Mouse (Mus musculus) embryo, embryonic 9.5 days (tissue): ENCODE results near the gene Dixdc1.

Experiments used
- DNase-seq: peaks from one replicate; pipeline ENCODE4 v3.0.0-alpha.2; 2017; ENCODE audit errors: extremely low spot score

Gene Dixdc1

DNA sequence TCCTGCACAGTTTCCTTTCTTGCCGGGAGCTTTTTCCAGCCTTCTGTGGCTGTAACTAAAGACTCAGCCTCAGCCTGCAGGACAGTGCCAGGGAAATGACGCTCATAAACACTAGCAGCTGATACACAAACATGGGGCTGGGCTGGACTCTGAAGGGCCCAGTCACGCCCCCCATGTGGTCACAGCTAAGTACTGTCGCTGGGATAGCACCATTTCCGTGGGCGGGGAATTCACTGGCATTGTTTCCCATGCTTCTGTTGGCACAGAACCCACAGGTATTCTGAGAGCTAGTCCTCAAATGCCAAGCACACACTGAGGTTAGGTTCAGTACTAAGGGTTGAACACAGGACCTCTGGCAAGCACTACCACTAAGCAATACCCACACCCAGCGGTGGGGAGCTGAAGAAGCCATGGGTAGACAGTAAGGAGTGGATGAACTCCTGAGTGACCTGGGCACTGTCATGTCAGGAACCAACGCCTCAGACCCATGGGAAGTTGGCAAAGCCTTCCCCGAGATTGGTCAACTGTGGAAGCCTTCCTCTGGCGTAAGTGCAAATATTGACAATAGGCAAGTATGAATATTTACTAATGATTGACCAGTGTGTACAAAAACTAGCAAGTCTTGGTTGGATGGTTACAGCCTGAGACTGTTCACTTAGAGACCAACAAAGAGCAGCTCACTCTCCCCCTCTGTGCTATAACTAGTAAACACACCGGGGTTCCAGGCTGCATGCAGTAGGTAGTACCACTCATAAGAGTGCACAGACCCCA is 38.2 kb downstream of the Dixdc1 start:
- DNase-seq, result no peak

DNA sequence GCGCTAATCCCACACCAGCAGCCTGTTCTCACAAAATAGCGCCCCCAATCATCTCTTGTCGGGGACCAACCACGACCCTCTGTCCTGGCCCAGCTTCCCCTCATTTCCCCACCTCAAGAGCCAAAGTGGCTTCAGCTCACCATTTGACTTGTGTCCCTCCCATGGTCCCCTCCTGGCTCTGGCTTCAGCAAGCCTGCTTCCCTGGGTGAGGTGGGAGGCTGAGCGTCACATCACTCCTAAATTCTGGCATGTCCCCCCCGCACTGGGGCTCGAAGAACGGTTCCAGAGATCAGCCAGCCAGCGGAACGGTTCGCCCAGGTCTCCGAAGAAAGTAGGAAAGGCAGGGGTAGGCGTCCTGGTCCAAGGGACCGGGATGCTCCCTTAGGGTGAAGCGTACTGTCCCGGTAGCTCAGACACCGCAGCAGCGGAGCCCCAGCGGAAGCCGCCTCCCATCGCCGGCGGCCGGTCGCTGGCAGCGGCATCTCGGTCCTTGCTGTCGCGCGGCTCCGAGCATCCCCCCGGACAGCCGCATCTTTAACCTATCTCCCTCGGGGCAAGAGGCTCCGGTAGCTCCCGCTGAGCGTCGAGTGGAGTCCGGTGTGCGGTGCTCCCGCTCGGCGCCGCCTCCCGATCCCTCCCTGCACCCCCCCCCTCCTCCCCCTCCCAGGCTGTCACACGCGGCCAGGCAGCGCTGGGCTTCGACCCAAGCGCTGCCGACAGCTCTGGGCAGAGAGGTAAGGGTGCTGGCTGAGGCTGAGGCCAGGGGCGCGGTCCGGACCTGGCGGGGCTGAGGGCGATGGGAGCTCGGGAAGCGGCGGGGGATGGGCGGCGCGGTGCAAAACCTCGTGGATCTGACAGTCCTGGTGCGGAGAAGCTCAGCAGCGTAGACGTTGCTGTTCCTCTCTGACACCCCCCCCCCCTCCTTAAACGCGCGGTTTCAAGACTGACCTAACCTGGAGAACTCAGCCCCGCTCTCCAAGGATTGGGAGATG is 40.6 kb downstream of the Dixdc1 start:
- peak; percentile 51 for DNase-seq

DNA sequence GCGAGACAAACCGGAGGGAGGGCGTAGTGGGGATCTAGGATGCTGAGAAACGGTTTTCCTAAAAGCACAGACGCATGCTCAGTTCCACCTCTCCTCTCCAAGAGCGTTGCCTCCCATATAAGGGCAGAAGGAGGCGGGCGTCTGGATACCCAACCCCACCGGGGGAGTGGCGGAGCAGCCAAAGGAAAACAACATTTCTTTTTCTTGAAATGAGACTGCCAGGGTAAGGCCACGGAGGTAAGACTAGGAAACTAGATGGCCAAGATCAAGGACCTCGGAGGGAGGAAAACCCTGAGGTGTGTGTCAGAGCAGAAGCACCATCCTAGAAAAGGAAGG is 41.6 kb downstream of the Dixdc1 start:
- DNase-seq, result peak; percentile 72

DNA sequence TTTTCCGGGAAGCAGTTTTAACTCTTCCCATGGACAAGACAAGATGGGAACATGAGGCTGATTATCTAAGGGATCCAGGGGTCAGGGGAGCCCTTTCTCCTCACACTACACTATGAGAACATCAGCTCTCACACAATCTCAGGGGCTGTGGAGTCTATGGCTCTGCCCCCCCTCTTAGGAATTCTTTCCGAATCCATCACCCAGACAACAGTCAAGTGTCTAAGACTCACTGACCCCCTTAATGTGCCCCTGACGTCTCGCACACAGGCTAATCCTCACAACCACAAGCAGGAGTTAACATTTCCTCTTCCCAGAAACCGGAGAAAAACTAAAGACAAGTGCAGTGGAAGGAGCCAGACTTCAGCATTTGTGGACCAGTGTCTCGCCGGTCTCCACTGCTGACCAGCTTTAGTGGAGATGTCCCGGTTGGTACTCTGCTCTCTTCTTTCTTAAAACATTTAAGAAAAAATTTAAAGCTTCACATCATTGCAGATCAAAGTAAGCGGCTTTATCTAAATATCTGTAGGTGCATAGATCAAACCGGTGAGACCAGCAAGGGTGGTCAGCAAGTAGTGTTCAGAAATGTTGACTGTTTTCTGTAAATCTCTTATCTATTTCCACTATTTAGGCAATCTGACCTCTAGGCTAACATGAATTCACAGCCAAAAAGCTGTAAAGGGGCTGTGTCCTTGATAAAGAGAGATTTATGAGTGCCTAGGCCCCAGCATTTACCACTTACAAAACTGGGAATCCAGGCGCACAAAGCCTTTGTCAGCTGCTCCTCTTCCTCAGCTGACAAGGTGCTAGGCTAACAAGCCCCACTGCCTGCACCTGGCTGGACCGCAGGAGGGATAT is 42.2 kb downstream of the Dixdc1 start:
- DNase-seq, result peak; percentile 30

DNA sequence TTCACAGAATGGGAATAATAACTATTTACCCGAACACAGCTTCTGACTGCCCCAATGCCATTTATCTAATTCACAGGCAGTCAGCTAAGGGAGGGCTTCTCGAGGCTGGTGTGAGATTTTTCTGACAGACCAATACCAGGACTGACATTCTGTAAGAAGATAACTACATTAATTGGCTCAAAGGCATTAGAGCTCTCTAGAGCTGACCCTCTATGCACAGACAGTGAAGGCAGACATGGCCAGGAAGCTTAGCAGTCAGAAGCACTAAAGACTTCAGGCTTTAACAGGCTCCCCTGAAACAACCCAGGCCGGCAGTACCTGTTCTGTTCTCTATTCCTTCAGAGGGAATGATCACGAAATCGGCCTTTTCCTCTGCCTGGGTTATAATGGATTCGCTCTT is 44.2 kb downstream of the Dixdc1 start:
- DNase-seq, result no peak

DNA sequence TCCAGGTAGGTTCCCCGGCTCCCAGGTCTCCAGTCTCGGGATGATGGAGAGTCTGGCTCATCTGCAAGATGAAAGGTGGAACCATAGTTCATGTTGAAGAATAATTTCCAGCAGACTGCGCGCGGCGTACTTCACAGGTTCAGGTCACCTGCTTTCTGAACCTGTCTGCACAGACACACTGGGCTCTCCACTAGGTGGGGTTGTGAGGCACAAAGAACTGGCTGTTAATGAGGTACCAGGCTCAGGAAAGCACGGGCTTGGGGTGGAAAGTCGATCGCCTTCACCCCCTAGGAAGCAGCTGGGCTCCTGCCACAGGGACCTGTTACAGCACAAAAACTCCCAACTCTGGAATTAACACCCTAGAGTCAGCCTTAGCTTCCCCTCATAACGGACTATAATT is 45.7 kb downstream of the Dixdc1 start:
- DNase-seq, result peak; percentile 47

DNA sequence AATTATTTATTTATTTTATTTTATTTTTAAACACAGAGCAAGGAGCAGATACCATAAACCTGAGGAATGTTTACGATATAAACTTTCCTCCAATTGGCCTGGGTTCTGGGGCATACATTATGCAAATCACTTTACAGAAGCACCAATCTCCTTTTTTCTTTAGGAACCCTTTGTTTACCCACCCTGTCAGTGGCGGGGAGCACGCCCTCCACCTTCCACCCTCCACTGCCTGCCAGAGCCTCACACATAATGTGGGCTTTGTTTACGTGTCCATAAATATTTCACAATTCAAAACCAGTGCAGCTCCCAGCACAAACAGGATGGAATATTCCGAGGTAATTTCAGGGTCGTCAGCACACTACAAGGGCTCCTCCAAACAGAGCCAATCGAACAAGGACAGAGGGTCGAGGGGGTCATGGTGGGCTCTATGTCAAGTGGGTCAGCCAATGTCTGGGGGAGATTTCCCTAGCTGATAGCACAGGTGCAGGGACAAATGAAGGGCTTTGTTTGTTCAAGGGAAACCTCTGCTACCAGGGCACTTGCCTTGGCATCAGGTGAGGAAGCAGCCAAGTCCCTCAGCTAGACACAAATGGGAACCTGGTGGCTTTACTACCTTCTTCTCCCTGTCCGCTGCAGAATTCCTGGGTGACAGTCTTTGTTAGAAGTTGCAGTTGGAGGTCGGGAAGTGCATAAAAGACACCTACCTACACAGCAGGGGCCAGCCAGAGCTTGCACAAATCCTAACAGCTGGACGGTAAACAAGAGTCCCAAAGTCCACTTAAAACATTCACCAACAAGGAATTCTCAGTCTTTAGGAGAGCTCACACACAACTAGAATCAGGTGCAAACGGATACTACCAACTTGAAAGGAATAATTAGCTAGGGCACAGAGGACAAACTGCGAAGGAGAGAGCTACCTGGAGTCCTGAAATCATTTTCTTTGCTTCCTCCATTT is 46.4 kb downstream of the Dixdc1 start:
- peak; percentile 19 for DNase-seq

DNA sequence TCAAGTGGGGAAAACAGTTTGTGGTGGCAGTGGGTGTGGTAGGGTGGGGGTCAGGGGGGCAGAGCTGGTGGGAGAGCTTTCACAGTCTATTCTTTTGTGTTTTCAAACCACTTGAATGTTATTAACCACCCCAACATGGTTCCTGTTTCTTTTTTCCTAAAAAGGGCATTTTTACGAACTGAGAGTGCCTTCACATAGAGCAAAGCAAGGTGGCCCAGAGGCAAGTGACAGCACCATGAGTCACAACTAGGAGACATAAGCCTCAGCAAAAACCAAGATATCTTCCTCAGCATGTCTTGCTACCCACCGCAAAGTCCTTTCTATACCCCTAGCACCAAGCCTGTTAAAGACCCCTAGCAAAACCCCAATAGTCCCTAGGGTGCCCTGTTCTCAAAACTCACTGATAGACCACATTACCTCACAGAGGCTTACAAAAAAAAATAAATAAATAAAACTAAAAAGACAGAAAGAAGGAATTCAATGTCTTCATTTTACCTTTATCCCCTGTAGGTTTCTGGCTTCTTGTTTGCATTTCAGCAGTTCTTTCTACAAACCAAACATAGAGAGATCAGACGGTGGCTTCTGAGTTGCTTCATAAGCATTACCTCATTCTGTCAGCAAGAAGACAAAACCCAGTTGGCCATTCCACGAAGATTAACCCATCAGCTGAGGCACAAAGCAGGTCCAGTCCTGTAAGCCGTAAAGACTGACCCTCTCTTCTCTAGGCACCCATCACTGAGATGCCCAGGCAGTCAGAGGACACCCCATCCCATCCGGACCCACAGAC is 52.3 kb downstream of the Dixdc1 start:
- no peak for DNase-seq

DNA sequence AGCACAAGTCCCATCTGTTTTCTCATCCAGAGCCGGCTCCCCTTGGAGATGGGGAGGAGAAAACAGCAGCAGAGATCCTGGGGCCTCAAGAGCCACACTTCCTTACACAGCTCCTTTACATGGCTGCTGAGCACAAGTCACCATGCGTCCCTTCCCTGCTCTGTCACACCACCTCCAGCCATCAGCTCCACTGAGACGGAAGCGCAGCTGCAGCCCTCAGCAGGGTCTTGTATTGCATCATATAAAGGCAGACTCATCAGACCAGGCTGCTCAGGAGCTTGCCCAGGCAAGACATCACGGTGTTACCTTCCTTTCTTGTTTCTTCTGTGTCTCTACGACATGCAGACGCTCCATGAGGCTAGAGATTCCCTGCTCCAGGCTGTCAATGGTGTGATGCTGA is 57.6 kb downstream of the Dixdc1 start:
- DNase-seq, result no peak

DNA sequence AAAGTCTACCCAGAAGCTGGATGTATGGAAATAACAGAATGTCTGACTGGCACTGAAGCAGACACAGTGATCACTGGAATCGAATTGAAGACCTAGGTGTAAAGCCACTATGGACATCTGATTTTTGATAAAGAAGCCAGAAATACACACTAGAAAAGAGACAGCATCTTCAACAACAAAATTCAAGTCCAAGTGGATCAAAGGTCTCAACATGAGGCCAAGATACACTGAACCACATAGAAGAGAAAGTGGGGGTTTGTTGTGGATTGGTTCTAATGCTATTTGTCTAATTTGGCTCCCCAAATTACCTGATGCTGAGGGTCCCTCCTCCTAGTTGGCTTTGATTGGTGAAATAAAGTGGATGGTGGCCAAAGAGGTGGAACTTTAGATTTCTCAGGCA is 59.9 kb downstream of the Dixdc1 start:
- DNase-seq, result no peak

DNA sequence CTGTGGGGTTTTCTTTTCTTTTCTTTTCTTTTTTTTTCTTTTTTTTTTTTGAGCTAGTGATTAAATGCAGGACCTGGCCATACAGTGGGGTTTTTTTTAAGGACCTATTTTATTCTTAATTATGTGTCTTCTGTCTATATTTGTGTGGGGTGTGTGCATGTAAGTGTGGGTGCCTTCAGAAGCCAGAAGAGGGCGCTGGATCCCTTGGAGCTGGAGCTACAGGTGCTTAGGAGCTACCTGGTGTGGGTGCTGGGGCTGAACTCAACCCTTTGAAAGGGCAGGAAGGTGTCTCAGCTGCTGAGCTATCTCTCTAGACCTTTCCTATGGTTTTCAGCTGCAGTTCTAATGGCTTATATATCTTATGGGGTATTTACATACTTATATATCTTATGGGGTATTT is 64.5 kb downstream of the Dixdc1 start:
- no peak for DNase-seq

DNA sequence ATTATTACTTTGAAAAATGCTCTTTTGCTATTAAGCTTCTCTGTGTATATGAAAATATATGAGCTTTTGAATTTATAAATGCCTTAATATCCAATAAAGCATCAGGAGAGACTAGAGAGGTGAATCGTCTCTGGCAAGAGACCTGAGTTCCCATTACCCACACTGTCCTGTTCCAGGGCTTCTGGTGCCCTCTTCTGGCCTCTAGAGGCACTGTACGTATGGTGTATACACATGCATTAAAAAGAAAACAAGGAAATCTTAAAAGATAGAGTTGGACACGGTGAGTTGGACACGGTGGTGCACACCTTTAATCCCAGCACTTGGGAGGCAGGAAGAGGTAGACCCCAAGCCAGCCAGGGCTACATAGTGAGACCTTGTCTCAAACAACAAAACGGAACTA is 68.6 kb downstream of the Dixdc1 start:
- peak; percentile 35 for DNase-seq

DNA sequence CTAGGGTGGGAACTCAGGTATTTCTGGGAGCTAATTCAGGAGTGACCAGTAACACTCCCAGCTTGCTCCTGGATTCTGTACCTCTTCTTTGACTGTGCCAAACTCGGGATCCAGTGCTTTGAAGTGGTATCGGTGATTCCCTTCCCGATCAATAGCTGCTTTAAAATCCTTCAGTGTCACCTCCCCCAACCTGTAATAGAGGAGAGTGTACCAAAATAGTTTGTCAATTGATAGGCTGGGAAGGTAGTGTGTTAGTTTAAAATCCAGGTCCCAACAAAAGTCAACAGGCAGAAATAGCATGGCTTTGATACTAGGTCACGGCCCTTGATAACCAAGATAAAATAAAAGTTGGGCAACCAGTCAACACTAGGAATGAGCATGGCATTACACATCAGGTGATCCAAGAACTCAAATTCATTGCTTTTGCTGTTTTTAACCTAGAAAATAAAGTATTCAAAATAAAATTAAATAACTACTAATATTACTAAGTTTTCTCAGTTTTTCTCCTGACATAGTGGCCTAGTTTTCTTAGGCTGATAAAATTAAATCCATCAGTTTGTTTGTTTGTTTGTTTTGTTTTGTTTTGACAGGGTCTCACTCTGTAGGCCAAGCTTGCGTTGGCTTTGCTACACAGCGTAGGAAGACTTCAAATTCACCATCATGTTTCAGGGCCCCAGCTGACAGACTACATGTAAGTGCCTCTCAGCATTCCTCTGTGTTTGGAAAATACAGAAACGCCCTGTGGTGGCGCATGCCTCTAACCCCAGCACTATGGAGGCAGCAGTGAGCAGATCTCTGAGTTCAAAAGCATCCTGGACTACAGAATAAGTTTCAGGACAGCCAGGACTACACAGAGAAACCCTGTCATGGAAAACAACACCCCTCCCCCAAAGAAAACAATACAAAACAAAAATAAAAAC is 71.5 kb downstream of the Dixdc1 start:
- DNase-seq, result no peak

DNA sequence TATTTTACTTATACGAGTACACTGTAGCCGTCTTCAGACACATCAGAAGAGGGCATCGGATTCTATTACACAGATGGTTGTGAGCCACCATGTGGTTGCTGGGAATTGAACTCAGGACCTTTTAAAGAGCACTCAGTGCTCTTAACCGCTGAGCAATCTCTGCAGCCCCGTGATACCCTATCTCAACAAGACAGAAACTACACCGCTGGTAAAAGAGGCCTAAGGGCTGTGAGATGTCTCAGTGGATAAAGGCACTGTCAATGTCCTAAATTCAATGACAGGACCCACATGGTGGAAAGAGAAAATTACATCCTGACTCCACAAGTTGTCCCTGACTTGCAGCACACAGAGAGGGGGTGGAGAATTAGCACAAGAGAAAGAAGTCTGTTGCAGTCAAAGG is 72.9 kb downstream of the Dixdc1 start:
- no peak for DNase-seq

DNA sequence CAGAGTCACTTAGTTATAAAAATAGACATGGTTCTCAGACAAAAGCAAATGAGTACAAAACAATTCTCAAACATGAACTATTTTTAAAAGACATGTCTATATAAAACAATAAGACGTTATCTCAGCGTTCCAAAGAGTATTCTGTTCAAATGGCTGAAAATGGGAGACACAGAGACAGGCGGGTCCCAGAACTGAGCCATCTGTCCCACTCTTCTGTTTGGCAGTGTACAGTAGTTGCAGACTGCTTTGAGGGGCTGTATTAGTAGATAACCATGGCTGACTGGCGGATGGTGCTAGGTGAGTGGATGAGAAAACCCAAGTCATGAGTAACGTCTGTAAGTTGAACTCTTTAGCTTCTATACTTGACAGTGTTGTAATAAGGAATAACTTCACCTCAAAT is 74.5 kb downstream of the Dixdc1 start:
- no peak for DNase-seq

DNA sequence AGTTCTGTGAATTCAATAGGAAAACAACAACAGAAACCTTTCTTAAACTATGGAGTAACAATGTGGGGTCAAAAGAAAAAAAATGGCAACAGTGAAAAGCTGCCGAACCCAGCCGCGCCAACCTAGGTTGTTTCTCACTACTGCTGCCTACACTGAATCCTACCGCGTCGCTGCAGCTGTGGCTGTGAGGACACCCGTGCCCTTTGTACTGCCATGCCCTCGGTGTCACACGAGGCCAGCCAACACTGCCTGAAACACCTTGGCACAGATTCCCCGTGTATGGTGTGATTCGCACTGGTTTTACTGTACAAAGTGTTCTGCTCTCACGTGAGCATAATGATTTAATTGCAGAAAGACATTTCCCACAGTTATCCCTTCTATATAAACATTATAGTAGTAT is 78.9 kb downstream of the Dixdc1 start:
- DNase-seq, result peak; percentile 20

DNA sequence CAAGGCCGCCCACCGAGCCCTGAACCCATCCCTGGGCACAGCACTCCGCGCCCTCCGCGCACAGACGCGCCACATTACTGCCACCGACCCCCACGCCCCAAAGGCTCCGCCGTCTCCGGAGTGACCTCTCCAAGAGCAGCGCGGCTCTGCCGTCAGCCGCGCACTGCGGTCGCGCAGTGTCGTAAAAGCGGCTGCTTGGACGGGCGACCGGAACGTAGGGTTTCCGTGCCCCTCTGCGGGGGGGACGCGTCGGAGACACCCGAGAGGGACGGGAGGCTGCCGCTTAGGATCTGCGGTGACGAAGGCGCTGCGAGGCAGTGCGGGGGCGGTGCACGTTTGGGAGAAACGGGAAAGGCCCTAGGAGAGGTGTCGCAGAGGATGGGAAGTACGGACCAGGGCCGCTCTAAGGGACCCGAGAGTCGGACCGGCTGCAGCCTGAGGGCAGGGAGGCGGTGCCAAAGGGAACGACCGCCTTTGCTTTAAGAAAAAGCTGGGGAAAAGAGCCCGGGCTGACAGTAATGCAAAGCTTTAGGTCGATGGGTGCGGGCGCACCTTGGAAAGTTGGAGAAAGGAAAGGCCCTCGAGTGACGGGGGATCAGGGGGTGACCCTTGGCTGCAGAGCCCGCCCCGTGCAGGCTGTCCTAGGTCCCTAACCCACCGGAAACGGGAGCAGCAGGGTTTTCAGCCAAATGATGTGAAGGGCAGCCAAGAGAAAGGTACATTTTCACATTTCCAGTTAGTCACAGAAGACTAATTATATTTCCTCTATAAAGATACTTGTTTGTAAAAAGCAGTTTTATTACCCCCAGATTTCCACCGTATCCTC is 79.7 kb downstream of the Dixdc1 start, which contains the start of gene Dlat:
TSS of gene Dlat (minus strand) at position 389 of the 826 bp plus-strand sequence.
- DNase-seq, result peak; percentile 90

DNA sequence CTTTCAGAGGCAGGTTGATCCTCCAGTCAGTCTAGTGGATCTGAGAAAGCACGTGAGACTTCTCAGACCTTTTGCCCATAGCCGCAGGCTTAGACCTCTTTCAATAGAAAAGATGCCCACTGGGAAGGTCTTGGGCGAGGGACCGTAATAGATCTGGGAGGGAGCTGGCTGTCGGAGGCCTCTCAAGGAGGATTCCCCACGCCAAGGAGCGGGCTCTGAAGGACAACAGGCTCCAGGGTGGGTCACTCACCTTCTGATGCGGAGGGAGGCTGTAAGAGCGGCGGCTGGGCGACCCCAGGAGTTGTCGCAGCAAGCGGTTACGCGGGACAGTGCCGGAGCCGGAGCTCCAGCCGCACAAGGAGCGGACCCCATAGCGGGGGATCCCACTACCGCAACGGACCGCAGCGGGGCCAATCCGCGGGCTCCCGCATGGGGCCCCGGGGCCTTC is 80.4 kb downstream of the Dixdc1 start:
- no peak for DNase-seq
